13 mouse cellular contexts compared by ENCODE assay signal in the genomic region with DNA sequence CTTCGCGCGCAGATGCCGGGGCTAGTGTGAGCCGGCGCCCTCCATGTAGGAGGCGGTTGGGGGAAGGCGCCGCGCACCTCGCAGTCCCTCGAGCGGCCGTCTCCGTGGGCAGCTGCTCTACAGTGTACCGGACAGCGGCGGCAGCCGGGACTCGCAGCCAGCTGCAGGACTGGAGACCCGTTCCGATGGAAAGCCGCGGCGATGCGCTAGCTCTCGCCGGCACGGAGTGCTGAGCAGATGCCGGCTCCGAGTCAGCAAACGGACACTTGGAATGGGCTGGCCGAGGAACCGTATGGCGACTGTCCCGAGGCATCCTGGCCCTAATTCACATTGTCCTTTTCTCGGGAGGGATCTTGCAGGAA. TPM values are rescaled to one million over a fixed set of nuclear protein-coding genes. Genes with fewer than 3 reads are reported as not detected.
A peak's percentile ranks its signal among the peaks of the same experiment; 100 is the strongest.
DNase-seq lines count a peak whose midpoint lies in the region; ATAC-seq and TF ChIP-seq lines count a peak whose summit lies in the region.
"Had no signal": no experiment of that assay in that cellular context is flagged by ENCODE, and none has a peak within 500 bp of the region (broad histone marks: within the 10 kb centered on the region; RNA-seq: fewer than 3 reads in every experiment).

No protein-coding gene starts in this region.

- no peak for TF ChIP-seq CTCF in heart, adult 2 months (IDR thresholded peaks at IDR 0.05)
- no peak for TF ChIP-seq CTCF in liver, postnatal 0 days (IDR thresholded peaks at IDR 0.05; ENCODE audit: low read depth)

- H3K4me1 ChIP-seq in heart, embryonic 11.5 days (ENCODE audit: control insufficient read depth, insufficient read depth, low read length): peaks cover 11% of the 10 kb centered on the region
- no peaks in the 10 kb centered on the region for H3K4me1 ChIP-seq in heart, adult 2 months (ENCODE audit: control insufficient read depth, insufficient read depth, low read length)
- peaks cover 0 to 3% of the 10 kb centered on the region in 2 experiments; a peak in 1 of 4 replicates for H3K4me1 ChIP-seq in ES-E14 (ENCODE audit: control insufficient read depth in 2 of 2, insufficient read depth in 2 of 2, low read length in 2 of 2, poor library complexity in 1 of 2)
- H3K4me1 ChIP-seq in hindbrain, embryonic 10.5 days (replicated peaks): peaks cover 42% of the 10 kb centered on the region
- peaks cover 7% of the 10 kb centered on the region for H3K4me1 ChIP-seq in liver, postnatal 0 days (ENCODE audit: insufficient read depth)

- in situ Hi-C loops in ES-E14 (cut with MboI; ENCODE audit: low sequenced_read_pairs in 2 of 2, unreplicated experiment in 2 of 2): loop anchor here in 1 of 2 experiments (25.0 kb wide), 2 partner anchors 1680 to 1955 kb away; a partner anchor contains a TSS

- H3K36me3 ChIP-seq in heart, embryonic 11.5 days (ENCODE audit: control insufficient read depth, insufficient read depth, low read length): no peaks in the 10 kb centered on the region
- no peaks in the 10 kb centered on the region for H3K36me3 ChIP-seq in heart, adult 2 months (ENCODE audit: control insufficient read depth, insufficient read depth, low read length)
- no peaks in the 10 kb centered on the region for H3K36me3 ChIP-seq in ES-E14 (ENCODE audit: control insufficient read depth, insufficient read depth, low read length, poor library complexity, severe bottlenecking)
- H3K36me3 ChIP-seq in hindbrain, embryonic 10.5 days: no peaks in the 10 kb centered on the region
- no peaks in the 10 kb centered on the region for H3K36me3 ChIP-seq in liver, postnatal 0 days (replicated peaks; ENCODE audit: insufficient read depth, low read length)

- peak overlapping the region; percentile 65 for H3K4me2 ChIP-seq in heart, embryonic 11.5 days
- peak overlapping the region; percentile 59; the same call in 1 of the 2 replicates for H3K4me2 ChIP-seq in liver, postnatal 0 days (ENCODE audit: low read depth, low read length)

- TF ChIP-seq POLR2A in heart, adult 2 months (IDR thresholded peaks at IDR 0.05; ENCODE audit: insufficient read depth, low read depth, low read length): no peak

- ATAC-seq in heart, embryonic 11.5 days (replicated peaks; ENCODE audit: insufficient number of reproducible peaks, low FRiP score, low TSS enrichment): no peak
- no peak for ATAC-seq in liver, postnatal 0 days

- H3K4me3 ChIP-seq in heart, embryonic 11.5 days (ENCODE audit: low read depth, low read length): peak overlapping the region; percentile 31
- H3K4me3 ChIP-seq in heart, adult 2 months: no peak overlapping the region
- peak overlapping the region; percentile 8 to 37; a peak in 2 of 4 replicates for H3K4me3 ChIP-seq in ES-E14 (ENCODE audit: insufficient read depth in 1 of 2, low read depth in 1 of 2, low read length in 2 of 2, poor library complexity in 1 of 2, severe bottlenecking in 1 of 2)
- peak overlapping the region; percentile 41 for H3K4me3 ChIP-seq in hindbrain, embryonic 10.5 days
- no peak overlapping the region; the same call in 1 of the 2 replicates for H3K4me3 ChIP-seq in liver, postnatal 0 days (ENCODE audit: low read depth, low read length)
- H3K4me3 ChIP-seq: erythroblast, embryonic 14.5 days had no signal

- intact Hi-C loops in heart, adult 2 months (cut with DNase I): no loop called here

- no peaks in the 10 kb centered on the region; the same call in 1 of the 2 replicates for H3K9me3 ChIP-seq in heart, embryonic 11.5 days (replicated peaks; ENCODE audit: control insufficient read depth, low read length)
- no peaks in the 10 kb centered on the region for H3K9me3 ChIP-seq in ES-E14 (ENCODE audit: control insufficient read depth, insufficient read depth, low read depth, low read length)
- H3K9me3 ChIP-seq in hindbrain, embryonic 10.5 days: no peaks in the 10 kb centered on the region
- H3K9me3 ChIP-seq in liver, postnatal 0 days (ENCODE audit: low read length): peaks cover 8% of the 10 kb centered on the region

- H3K27me3 ChIP-seq in heart, embryonic 11.5 days (ENCODE audit: control insufficient read depth, insufficient read depth, low read length): peaks cover 96% of the 10 kb centered on the region
- peaks cover 50% of the 10 kb centered on the region for H3K27me3 ChIP-seq in heart, adult 2 months (ENCODE audit: control insufficient read depth, insufficient read depth, low read length)
- peaks cover 100% of the 10 kb centered on the region for H3K27me3 ChIP-seq in hindbrain, embryonic 10.5 days (ENCODE audit: insufficient read depth, poor library complexity, severe bottlenecking)
- H3K27me3 ChIP-seq in liver, postnatal 0 days (ENCODE audit: insufficient read depth, low read length): peaks cover 98% of the 10 kb centered on the region

- no peak for DNase-seq in heart, adult 2 months
- no peak for DNase-seq in ES-E14 (ENCODE audit: low read depth, low spot score)
- DNase-seq in hindbrain, embryonic 10.5 days (ENCODE audit: low spot score): peak; percentile 61
- no peak for DNase-seq in liver, postnatal 0 days
- DNase-seq in right cerebral cortex, postnatal 14 days: no peak
- no peak for DNase-seq in cerebellum, adult 8-10 months
- no peak for DNase-seq in adrenal gland, postnatal 36 days
- DNase-seq: adrenal gland, adult 8-10 months had no signal

- H3K79me2 ChIP-seq in heart, adult 2 months (replicated peaks; ENCODE audit: control insufficient read depth, insufficient read depth, low read length): no peaks in the 10 kb centered on the region

- no peak overlapping the region for H3K27ac ChIP-seq in heart, embryonic 11.5 days (ENCODE audit: low read depth, low read length)
- H3K27ac ChIP-seq in heart, adult 2 months: no peak overlapping the region
- H3K27ac ChIP-seq in ES-E14 (ENCODE audit: insufficient read depth, low read depth, low read length, poor library complexity, severe bottlenecking): no peak overlapping the region
- H3K27ac ChIP-seq in hindbrain, embryonic 10.5 days: no peak overlapping the region
- no peak overlapping the region for H3K27ac ChIP-seq in liver, postnatal 0 days (ENCODE audit: low read depth)

- no peak overlapping the region for H3K9ac ChIP-seq in heart, embryonic 11.5 days (ENCODE audit: low read depth, low read length)
- no peak overlapping the region for H3K9ac ChIP-seq in heart, adult 2 months (ENCODE audit: low read depth, low read length)
- H3K9ac ChIP-seq in ES-E14 (ENCODE audit: insufficient read depth, low read depth, low read length, poor library complexity, severe bottlenecking): no peak overlapping the region
- no peak overlapping the region for H3K9ac ChIP-seq in liver, postnatal 0 days (replicated peaks)

- TF ChIP-seq EP300 in heart, adult 2 months (IDR thresholded peaks at IDR 0.05; ENCODE audit: insufficient read depth, low read depth, low read length): no peak
- no peak for TF ChIP-seq EP300 in liver, postnatal 0 days (IDR thresholded peaks at IDR 0.05; ENCODE audit: low read depth)

- under 1% methylated on average over 35 of the region's 37 CpGs for WGBS in heart, embryonic 11.5 days (ENCODE audit: insufficient replicate concordance)
- under 1% methylated on average over 37 of the region's 37 CpGs for whole genome bisulfite sequencing in heart, adult 2 months
- WGBS in hindbrain, embryonic 10.5 days: under 1% methylated on average over 37 of the region's 37 CpGs
- under 1% methylated on average over 37 of the region's 37 CpGs for WGBS in liver, postnatal 0 days (ENCODE audit: insufficient replicate concordance)

TF ChIP-seq in ES-E14, 5 proteins besides CTCF, POLR2A, EP300 and RAD21:
- TF ChIP-seq HCFC1 (IDR thresholded peaks at IDR 0.05; ENCODE audit: borderline replicate concordance, insufficient read depth, low read length) (no peak), CHD2 (IDR thresholded peaks at IDR 0.05; ENCODE audit: low read depth, low read length) (no peak), MAFK (IDR thresholded peaks at IDR 0.05; ENCODE audit: insufficient read depth, low read depth, low read length) (no peak), ZNF384 (IDR thresholded peaks at IDR 0.05; ENCODE audit: low read depth, low read length) (no peak), ZC3H11A (IDR thresholded peaks at IDR 0.05; ENCODE audit: borderline replicate concordance, low read depth, low read length) (no peak)

RNA-seq across cellular contexts. Expression of a gene that starts 3.4 kb away (rescaled TPM):
- polyA plus RNA-seq in heart, embryonic 11.5 days (2014; fragmentation: Nextera tagmentation; extraction: Ambion mirVana): not detected in 2 replicates
- not detected for total RNA-seq in heart, adult 2 months (2021)
- polyA plus RNA-seq in heart, adult 2 months (2012; rRNA removed): not detected in 2 replicates
- 0.37 and 0.76 TPM in 2 replicates for total RNA-seq in ES-E14 (2012; rRNA removed)
- 2.7 and 3.2 TPM in 2 replicates for polyA plus RNA-seq in hindbrain, embryonic 10.5 days (2016; fragmentation: Nextera tagmentation; extraction: Ambion mirVana)
- polyA plus RNA-seq in liver, postnatal 0 days (2015; fragmentation: Nextera tagmentation; extraction: Ambion mirVana): not detected in 2 replicates
- total RNA-seq in adrenal gland, postnatal 36 days (2021): under 1 TPM in 1 of 2 experiments, not detected in 1; 0.23 TPM
- total RNA-seq: adrenal gland, adult 8-10 months; layer of hippocampus, postnatal 25 days; neutrophil, adult 5-6 weeks had no signal
- polyA plus RNA-seq: C2C12; erythroblast, embryonic 14.5 days had no signal

Comparison
In these comparisons a context has a peak if more than half of its experiments do, and no peak if none do; other contexts are left out.
1. H3K4me3 ChIP-seq: peak in heart, embryonic 11.5 days (single experiment), ES-E14 (2 of 2) and hindbrain, embryonic 10.5 days (single experiment); none in heart, adult 2 months (single experiment) and liver, postnatal 0 days (single experiment).